Mouse (Mus musculus): Measurements from ENCODE around the gene Gpatch1.
A peak's percentile ranks its signal among the peaks of the same experiment; 100 is the strongest.

Gpatch1 gene

DNA sequence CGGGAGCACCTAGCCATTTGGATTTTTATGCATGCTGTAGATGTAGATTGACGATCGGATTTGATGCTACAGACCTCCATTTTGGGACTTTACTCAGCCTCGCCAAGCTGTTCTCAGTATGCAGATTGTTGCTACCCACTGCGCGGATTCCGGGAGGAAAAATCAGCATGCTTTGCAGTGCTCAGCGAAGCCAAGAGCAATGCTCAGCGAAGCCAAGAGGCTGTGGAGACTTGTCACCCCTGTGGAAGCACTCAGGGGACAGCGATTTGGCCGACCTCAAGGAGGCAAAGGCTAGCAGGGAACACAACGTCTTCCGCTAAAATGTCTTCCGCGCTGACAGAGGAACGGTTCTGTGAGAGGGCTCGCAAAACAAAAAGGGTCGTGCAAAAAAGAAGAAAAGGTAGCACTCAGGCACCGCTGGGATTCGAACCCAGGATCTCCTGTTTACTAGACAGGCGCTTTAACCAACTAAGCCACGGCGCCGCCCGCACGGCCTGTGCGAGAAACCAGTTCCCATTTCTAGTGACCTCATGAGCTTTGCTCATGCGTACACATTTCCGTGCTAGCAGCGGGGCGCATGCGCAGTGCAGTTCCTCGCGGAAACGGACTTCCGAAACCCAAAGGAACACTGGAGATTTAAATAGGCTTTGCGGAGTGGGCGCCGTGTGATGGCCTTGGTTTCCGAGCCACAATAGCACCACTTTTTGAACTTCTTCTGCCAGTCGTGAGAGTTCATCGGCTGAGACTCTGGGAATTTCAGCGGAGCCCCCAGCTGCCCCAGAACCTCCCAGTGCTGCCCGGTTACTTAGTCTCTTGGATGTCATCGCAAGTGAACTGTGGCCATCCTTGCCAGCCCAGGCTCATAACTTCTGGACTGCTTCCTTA lies 83.6 kb downstream of the Gpatch1 start:
- DNase-seq = peak; percentile 92 to 93

DNA sequence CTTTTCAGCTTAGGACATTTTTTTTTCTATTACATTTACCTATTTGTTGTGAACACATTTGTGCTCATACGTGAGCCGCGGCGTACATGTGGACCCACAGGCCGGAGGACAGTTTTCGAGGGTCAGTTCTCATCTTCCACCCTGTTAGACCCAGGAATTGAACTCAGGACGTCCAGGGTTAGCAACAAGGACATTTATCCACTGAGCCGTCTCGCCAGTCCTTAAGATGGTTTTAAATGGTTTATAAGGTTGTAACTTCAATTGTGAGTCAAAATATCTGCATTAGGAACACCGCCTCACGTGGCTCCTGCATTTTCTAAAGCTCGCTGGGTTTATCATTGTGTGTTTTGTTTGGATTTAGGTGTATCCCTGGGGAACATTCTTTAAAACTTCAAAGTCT lies 84.4 kb downstream of the Gpatch1 start:
- DNase-seq = no peak

DNA sequence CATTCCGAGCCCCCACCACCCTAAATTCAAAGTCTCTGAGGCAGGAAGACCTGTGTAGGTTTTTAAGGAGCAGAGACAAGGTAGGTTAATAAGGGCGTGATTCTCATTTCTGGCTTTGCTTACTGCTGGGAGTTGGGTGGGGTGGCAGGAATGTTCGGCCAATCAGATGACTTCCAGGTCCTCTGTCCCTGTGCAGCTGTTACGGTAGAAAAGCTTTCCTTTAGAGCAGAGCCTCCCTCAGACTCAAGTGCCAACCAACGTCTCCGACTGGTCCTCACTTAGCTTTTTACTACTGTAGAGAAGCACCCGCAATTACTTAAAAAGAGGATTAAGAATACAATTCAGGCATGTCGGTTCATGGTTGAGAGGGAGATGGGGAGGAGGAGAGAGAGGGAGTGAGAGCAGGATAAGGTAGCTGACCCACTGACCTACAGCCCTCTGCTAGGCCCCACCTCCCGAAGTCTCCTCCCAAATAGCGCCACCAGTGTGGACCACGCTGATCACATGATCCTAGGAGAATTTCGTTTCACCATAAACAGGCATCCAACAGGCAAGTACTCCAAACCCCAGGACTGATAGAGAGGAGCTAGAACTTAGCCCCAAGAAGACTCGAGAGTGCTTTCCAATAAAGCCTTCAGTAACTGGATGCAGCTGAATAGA lies 85.3 kb downstream of the Gpatch1 start:
- DNase-seq = no peak

- no peak for DNase-seq
Observed at GRCm38 (mm10) chr7:35230333-35230732, 87.9 kb downstream of the Gpatch1 start.

Measured in spleen, adult 18-20 months (tissue).